Mouse (Mus musculus): Measurements from ENCODE around the gene March6. TPM values are rescaled to one million over a fixed set of nuclear protein-coding genes. Genes with fewer than 3 reads are reported as not detected.
A peak's percentile ranks its signal among the peaks of the same experiment; 100 is the strongest.

March6 gene
- polyA plus RNA-seq, 1 experiment from 2014 or later, result 42.4 TPM

DNA sequence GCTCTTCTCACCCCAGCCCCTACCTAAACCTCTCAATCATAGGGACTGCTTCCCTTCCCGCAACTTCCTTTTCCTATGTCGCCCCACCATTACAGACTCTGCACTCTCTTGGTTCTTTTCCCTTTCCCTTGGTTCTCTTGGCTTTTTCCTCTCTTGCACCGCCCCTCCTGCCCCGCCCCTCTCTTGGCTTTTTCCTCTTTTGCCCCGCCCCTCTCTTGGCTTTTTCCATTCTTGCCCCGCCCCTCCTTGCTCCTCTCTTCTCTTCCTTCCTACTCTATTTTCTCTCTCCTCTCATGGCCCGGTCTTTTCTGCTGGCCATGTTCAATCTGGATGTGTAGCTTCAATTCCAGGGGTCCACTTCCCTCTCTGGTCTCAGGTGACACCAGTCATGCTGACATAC is 36.6 kb upstream of the March6 start:
- H3K4me2 ChIP-seq (replicated peaks; ENCODE audit: low read depth, low read length), result no peak overlapping the region
- H3K4me1 ChIP-seq (ENCODE audit: control insufficient read depth, insufficient read depth, low read length), result peaks cover 8% of the 10 kb centered on the region; the same call in 1 of the 2 replicates
- H3K4me3 ChIP-seq (ENCODE audit: low read length), result no peak overlapping the region
- no peaks in the 10 kb centered on the region for H3K27me3 ChIP-seq (ENCODE audit: control insufficient read depth, insufficient read depth, low read length)
- H3K9ac ChIP-seq (ENCODE audit: low read depth, low read length), result no peak overlapping the region
- WGBS, result 73% methylated on average over 7 of the region's 7 CpGs
- no peaks in the 10 kb centered on the region for H3K9me3 ChIP-seq (ENCODE audit: control insufficient read depth, low read length)
- H3K36me3 ChIP-seq (ENCODE audit: control insufficient read depth, insufficient read depth, low read length), result no peaks in the 10 kb centered on the region
- ATAC-seq (ENCODE audit: low FRiP score, low TSS enrichment), result no peak
- no peak overlapping the region for H3K27ac ChIP-seq (ENCODE audit: low read depth, low read length)

- peaks cover 8% of the 10 kb centered on the region; the same call in 1 of the 2 replicates for H3K4me1 ChIP-seq (ENCODE audit: control insufficient read depth, insufficient read depth, low read length)
- no peak overlapping the region for H3K4me3 ChIP-seq (ENCODE audit: low read length)
- H3K27ac ChIP-seq (ENCODE audit: low read depth, low read length), result no peak overlapping the region
- ATAC-seq (ENCODE audit: low FRiP score, low TSS enrichment), result no peak
- H3K27me3 ChIP-seq (ENCODE audit: control insufficient read depth, insufficient read depth, low read length), result no peaks in the 10 kb centered on the region
- no peaks in the 10 kb centered on the region; the same call in 1 of the 2 replicates for H3K9me3 ChIP-seq (ENCODE audit: control insufficient read depth, low read length)
- no peaks in the 10 kb centered on the region for H3K36me3 ChIP-seq (ENCODE audit: control insufficient read depth, insufficient read depth, low read length)
- H3K4me2 ChIP-seq (replicated peaks; ENCODE audit: low read depth, low read length), result no peak overlapping the region
- 77% methylated on average over 1 of the region's 1 CpGs for WGBS
- H3K9ac ChIP-seq (ENCODE audit: low read depth, low read length), result no peak overlapping the region
Measured at GRCm38 (mm10) chr15:31565786-31566185, 34.9 kb upstream of the March6 start.

- no peaks in the 10 kb centered on the region for H3K27me3 ChIP-seq (ENCODE audit: control insufficient read depth, insufficient read depth, low read length)
- H3K4me2 ChIP-seq (replicated peaks; ENCODE audit: low read depth, low read length), result no peak within 1 kb of the TSS
- H3K4me1 ChIP-seq (ENCODE audit: control insufficient read depth, insufficient read depth, low read length), result peaks cover 8% of the 10 kb centered on the region; the same call in 1 of the 2 replicates
- H3K9ac ChIP-seq (ENCODE audit: low read depth, low read length), result no peak within 1 kb of the TSS
- no peak within 1 kb of the TSS for H3K4me3 ChIP-seq (ENCODE audit: low read length)
- no peaks in the 10 kb centered on the region for H3K36me3 ChIP-seq (ENCODE audit: control insufficient read depth, insufficient read depth, low read length)
- no peak within 1 kb of the TSS for H3K27ac ChIP-seq (ENCODE audit: low read depth, low read length)
- 72% methylated on average over 5 of the region's 5 CpGs for WGBS
- no peak for ATAC-seq (ENCODE audit: low FRiP score, low TSS enrichment)
- H3K9me3 ChIP-seq (ENCODE audit: control insufficient read depth, low read length), result no peaks in the 10 kb centered on the region; the same call in 1 of the 2 replicates
Measured at GRCm38 (mm10) chr15:31565184-31565583, 34.3 kb upstream of the March6 start, which contains the start of gene Cmbl. TSS of gene Cmbl (plus strand) at chr15:31565389.

DNA sequence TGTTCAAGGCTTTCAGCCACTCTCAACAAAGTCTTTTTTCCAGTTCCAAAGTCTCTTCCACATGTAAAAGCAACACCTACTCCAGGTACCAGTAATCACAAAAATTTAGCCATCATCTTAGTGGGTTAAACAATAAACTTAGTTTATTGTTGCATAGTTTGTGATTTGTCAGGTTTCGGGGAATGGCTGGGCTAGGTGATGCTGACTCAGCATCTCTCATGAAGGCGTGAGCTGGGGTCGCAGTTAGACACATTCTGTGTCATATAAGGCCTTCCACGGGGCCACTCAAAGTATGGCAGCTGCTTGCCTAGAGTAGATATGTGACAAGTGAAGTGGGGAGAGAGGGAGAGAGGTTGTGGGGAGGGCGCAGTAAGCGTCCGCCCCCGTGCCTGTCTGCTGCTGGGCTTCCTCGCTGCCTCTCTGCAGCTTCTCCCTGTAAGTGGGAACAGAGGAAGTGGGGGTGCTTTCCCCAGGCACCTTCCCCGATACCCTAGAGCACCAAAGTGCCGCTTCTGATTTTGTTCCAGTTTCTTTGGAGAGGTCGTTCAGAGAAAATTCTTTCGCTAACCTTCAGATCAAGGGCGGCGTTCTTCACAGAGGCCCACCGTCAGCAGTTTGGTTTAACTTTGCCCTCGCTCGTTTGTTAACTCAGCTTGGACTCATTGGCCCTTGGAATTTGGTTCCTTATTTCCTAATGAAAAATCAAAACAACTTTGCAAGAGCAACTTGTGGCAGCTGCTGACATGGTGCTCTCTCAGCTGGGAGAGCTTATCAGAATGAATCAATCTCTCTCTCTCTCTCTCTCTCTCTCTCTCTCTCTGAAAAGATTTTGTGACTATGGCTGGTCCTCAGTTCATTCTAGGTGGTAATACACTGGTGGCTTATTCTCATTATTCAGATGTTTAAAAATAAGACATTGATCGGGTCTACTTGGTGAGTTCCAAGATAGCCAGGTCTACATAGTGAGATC is 33.0 kb upstream of the March6 start:
- H3K4me1 ChIP-seq (ENCODE audit: control insufficient read depth, insufficient read depth, low read length), result peaks cover 8% of the 10 kb centered on the region; the same call in 1 of the 2 replicates
- no peak overlapping the region for H3K4me3 ChIP-seq (ENCODE audit: low read length)
- no peak for ATAC-seq (ENCODE audit: low FRiP score, low TSS enrichment)
- no peaks in the 10 kb centered on the region; the same call in 1 of the 2 replicates for H3K9me3 ChIP-seq (ENCODE audit: control insufficient read depth, low read length)
- WGBS, result 47% methylated on average over 19 of the region's 19 CpGs
- H3K36me3 ChIP-seq (ENCODE audit: control insufficient read depth, insufficient read depth, low read length), result no peaks in the 10 kb centered on the region
- H3K4me2 ChIP-seq (replicated peaks; ENCODE audit: low read depth, low read length), result peak overlapping the region; percentile 13; the same call in 1 of the 2 replicates
- no peak overlapping the region for H3K9ac ChIP-seq (ENCODE audit: low read depth, low read length)
- H3K27ac ChIP-seq (ENCODE audit: low read depth, low read length), result no peak overlapping the region
- no peaks in the 10 kb centered on the region for H3K27me3 ChIP-seq (ENCODE audit: control insufficient read depth, insufficient read depth, low read length)

GRCm38 (mm10) chr15:31562847-31563246 is 32.0 kb upstream of the March6 start:
- WGBS, result 60% methylated on average over 8 of the region's 8 CpGs
- Histone ChIP-seq H3K27me3 (ENCODE audit: control insufficient read depth, insufficient read depth, low read length) (no peaks in the 10 kb centered on the region), H3K27ac (ENCODE audit: low read depth, low read length) (no peak overlapping the region), H3K9me3 (ENCODE audit: control insufficient read depth, low read length) (no peaks in the 10 kb centered on the region; the same call in 1 of the 2 replicates), H3K4me1 (ENCODE audit: control insufficient read depth, insufficient read depth, low read length) (peaks cover 4% of the 10 kb centered on the region; the same call in 1 of the 2 replicates), H3K9ac (ENCODE audit: low read depth, low read length) (no peak overlapping the region), H3K4me3 (ENCODE audit: low read length) (no peak overlapping the region), H3K4me2 (replicated peaks; ENCODE audit: low read depth, low read length) (no peak overlapping the region), H3K36me3 (ENCODE audit: control insufficient read depth, insufficient read depth, low read length) (no peaks in the 10 kb centered on the region)
- no peak for ATAC-seq (ENCODE audit: low FRiP score, low TSS enrichment)

DNA sequence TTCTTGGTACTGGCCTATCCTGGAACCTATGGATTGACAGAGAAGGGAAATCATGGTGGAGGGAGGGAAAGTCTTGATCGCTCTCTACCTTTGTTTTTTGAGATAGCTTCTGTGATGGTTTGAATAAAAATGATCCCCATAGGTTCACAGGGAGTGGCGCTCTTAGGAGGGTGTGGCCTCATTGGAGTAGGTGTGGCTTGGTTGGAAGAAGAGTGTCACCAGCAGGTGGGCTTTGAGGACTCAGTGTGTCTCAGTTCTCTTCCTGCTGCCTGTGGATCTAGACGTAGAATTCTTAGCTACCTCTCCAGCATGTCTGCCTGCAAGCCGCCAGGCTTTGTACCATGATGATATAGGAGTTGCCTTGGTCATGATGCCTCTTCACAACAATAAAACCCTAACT is 31.1 kb upstream of the March6 start:
- Histone ChIP-seq H3K9me3 (ENCODE audit: control insufficient read depth, low read length) (no peaks in the 10 kb centered on the region; the same call in 1 of the 2 replicates), H3K4me2 (replicated peaks; ENCODE audit: low read depth, low read length) (no peak overlapping the region), H3K27ac (ENCODE audit: low read depth, low read length) (no peak overlapping the region), H3K4me1 (ENCODE audit: control insufficient read depth, insufficient read depth, low read length) (peaks cover 4% of the 10 kb centered on the region; the same call in 1 of the 2 replicates), H3K36me3 (ENCODE audit: control insufficient read depth, insufficient read depth, low read length) (no peaks in the 10 kb centered on the region), H3K4me3 (ENCODE audit: low read length) (no peak overlapping the region), H3K27me3 (ENCODE audit: control insufficient read depth, insufficient read depth, low read length) (no peaks in the 10 kb centered on the region), H3K9ac (ENCODE audit: low read depth, low read length) (no peak overlapping the region)
- 97% methylated on average over 4 of the region's 4 CpGs for WGBS
- ATAC-seq (ENCODE audit: low FRiP score, low TSS enrichment), result no peak

GRCm38 (mm10) chr15:31561390-31561789 is 30.5 kb upstream of the March6 start:
- peaks cover 4% of the 10 kb centered on the region; the same call in 1 of the 2 replicates for H3K4me1 ChIP-seq (ENCODE audit: control insufficient read depth, insufficient read depth, low read length)
- WGBS, result 83% methylated on average over 6 of the region's 6 CpGs
- no peak for ATAC-seq (ENCODE audit: low FRiP score, low TSS enrichment)
- H3K4me2 ChIP-seq (replicated peaks; ENCODE audit: low read depth, low read length), result no peak overlapping the region
- H3K27me3 ChIP-seq (ENCODE audit: control insufficient read depth, insufficient read depth, low read length), result no peaks in the 10 kb centered on the region
- H3K36me3 ChIP-seq (ENCODE audit: control insufficient read depth, insufficient read depth, low read length), result no peaks in the 10 kb centered on the region
- H3K4me3 ChIP-seq (ENCODE audit: low read length), result no peak overlapping the region
- no peak overlapping the region for H3K9ac ChIP-seq (ENCODE audit: low read depth, low read length)
- no peak overlapping the region for H3K27ac ChIP-seq (ENCODE audit: low read depth, low read length)
- no peaks in the 10 kb centered on the region; the same call in 1 of the 2 replicates for H3K9me3 ChIP-seq (ENCODE audit: control insufficient read depth, low read length)

GRCm38 (mm10) chr15:31554855-31555254 is 24.0 kb upstream of the March6 start:
- no peak overlapping the region for H3K4me3 ChIP-seq (ENCODE audit: low read length)
- 81% methylated on average over 2 of the region's 2 CpGs for WGBS
- H3K27ac ChIP-seq (ENCODE audit: low read depth, low read length), result no peak overlapping the region
- H3K9ac ChIP-seq (ENCODE audit: low read depth, low read length), result no peak overlapping the region
- no peaks in the 10 kb centered on the region for H3K27me3 ChIP-seq (ENCODE audit: control insufficient read depth, insufficient read depth, low read length)
- H3K9me3 ChIP-seq (ENCODE audit: control insufficient read depth, low read length), result no peaks in the 10 kb centered on the region
- H3K4me1 ChIP-seq (ENCODE audit: control insufficient read depth, insufficient read depth, low read length), result no peaks in the 10 kb centered on the region
- no peaks in the 10 kb centered on the region for H3K36me3 ChIP-seq (ENCODE audit: control insufficient read depth, insufficient read depth, low read length)
- H3K4me2 ChIP-seq (replicated peaks; ENCODE audit: low read depth, low read length), result no peak overlapping the region
- ATAC-seq (ENCODE audit: low FRiP score, low TSS enrichment), result no peak

GRCm38 (mm10) chr15:31550381-31550780 is 19.5 kb upstream of the March6 start:
- Histone ChIP-seq H3K27ac (ENCODE audit: low read depth, low read length) (no peak overlapping the region), H3K4me2 (replicated peaks; ENCODE audit: low read depth, low read length) (no peak overlapping the region), H3K36me3 (ENCODE audit: control insufficient read depth, insufficient read depth, low read length) (no peaks in the 10 kb centered on the region), H3K27me3 (ENCODE audit: control insufficient read depth, insufficient read depth, low read length) (no peaks in the 10 kb centered on the region), H3K9ac (ENCODE audit: low read depth, low read length) (no peak overlapping the region), H3K4me3 (ENCODE audit: low read length) (no peak overlapping the region), H3K4me1 (ENCODE audit: control insufficient read depth, insufficient read depth, low read length) (peaks cover 2% of the 10 kb centered on the region; the same call in 1 of the 2 replicates), H3K9me3 (ENCODE audit: control insufficient read depth, low read length) (no peaks in the 10 kb centered on the region)
- no peak for ATAC-seq (ENCODE audit: low FRiP score, low TSS enrichment)
- WGBS, result 78% methylated on average over 4 of the region's 4 CpGs
